Mouse (Mus musculus): ENCODE results near the gene Sult3a1. TPM values are rescaled to one million over a fixed set of nuclear protein-coding genes. Genes with fewer than 3 reads are reported as not detected.
"Not testable (repeated sequence)": the region's sequence is repeated elsewhere in the genome, so short reads cannot be mapped to it uniquely, and the experiment has no call there.

The Sult3a1 gene
- not detected for total RNA-seq (2021)

GRCm38 (mm10) chr10:33857421-33857820 lies at the start of gene Sult3a1:
Sult3a1 (plus strand) TSS chr10:33857721.
- DNase-seq (ENCODE audit: extremely low spot score in 1 of 2, low spot score in 1 of 2): no peak

DNA sequence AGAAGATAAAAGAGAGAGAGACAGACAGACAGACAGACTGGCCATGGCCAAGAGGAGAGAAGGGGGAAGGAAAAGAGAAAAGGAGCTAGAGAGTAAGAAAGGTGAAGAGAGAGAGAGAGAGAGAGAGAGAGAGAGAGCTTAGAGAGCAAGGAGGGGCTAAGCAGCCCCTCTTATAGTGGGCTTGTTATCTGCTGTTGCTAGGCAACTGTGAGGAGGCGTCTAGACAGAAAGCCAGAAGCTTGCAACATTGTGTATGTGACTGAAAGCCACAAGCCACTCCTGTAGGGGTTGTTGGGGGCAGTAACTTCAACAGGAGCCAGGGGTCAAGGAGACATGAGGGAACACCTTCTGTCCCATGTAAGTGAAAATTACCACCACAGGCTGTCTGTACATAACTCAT lies 45.7 kb upstream of the Sult3a1 start:
- no peak for DNase-seq (ENCODE audit: extremely low spot score in 1 of 2, low spot score in 1 of 2)

DNA sequence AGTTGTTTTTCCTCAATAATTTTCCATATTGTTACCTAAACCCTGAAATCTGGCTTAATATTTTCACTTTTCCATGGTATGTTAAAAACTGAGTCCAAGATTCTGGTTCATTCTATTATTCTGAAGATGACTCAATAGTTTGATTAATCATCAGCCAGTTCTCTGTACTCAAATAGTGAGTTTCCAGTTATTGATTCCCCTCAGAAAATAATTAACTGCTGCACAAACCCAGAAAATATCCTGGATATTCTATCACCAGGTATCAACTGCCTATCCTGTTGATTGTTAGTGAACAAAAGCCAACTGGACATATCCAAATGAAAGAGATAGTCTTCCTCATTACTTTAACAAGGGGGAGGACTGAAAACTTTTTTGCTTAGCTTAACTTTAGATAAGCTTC lies 43.3 kb upstream of the Sult3a1 start:
- no peak for DNase-seq (ENCODE audit: extremely low spot score in 1 of 2, low spot score in 1 of 2)

DNA sequence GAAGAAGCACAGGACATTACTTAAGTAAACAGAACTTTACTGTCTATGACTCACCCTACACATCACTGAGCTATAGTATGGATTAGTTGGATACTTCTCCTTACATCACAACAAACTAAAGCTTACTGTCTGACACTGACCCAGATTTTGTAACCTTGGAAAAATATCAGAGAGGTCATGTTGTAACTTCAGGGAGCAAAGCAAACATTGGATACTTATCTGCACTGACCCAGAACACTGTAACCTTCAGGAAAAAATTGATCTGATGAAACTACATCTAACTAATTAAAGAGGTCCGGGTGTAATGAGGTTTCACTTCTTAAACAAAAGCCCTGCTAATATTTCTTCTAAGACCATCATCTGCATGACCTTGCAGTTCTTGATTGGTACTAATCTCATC lies 40.6 kb upstream of the Sult3a1 start:
- DNase-seq (ENCODE audit: extremely low spot score in 1 of 2, low spot score in 1 of 2): no peak

GRCm38 (mm10) chr10:33820892-33821291 lies 36.6 kb upstream of the Sult3a1 start:
- no peak for DNase-seq (ENCODE audit: extremely low spot score in 1 of 2, low spot score in 1 of 2)

DNA sequence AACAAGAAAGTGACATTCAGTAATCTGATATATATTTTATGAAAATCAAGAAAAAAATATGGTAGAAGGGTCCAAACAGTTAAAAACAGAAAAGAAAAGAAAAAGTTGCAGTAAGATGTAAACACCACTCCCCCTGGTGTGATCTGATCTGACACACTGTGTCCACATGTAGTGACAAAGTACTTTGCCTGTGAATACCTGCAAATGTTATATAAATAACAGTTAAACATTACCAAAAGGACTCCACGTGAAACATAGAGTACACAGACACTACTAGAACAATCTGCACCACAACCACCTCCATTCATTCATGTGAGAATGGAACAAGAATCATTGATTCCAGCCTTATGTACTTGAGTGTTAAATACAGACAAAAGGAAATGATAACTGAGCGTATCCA lies 8.5 kb downstream of the Sult3a1 start:
- no peak for DNase-seq (ENCODE audit: extremely low spot score in 1 of 2, low spot score in 1 of 2)

DNA sequence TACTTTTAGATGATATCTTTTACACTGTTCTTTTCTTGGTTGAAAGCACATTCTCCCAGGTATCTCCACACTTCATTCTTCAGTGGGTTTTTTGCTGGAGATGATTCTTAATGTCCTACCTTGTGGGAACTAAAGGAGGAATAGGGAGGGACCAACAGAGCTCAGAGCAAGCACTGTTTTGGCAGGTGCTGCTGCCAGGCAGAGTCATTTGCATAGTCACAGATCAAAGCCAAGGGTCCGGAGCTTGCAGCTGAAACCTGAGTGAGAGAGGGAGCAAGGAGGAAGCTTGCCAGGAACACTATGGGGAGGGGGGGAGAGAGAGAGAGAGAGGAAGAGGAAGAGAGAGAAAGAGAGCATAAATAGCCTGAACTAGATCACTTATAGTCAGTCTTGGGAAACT lies 12.9 kb downstream of the Sult3a1 start:
- no peak for DNase-seq (ENCODE audit: extremely low spot score in 1 of 2, low spot score in 1 of 2)

GRCm38 (mm10) chr10:33872672-33873398 lies 15.3 kb downstream of the Sult3a1 start:
- DNase-seq (ENCODE audit: extremely low spot score in 1 of 2, low spot score in 1 of 2): no peak

DNA sequence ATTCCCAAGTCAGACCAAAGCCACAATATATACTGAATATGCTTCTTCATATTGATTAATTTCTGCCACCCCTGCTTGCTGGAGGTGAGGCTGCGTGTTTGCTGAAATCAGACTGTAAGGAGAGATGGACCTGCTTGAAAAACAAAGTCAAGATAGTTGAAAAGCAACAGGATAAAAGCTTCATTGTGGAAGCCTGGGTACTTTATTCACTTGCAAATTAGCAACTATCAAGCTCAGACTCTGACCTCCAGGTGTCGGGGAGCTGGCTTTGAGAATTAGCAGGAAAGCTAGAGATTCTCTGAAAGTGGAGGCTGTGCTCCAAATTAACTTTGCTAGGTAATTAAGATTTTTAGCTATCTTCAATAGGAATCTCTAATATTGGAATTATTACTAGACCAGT lies 24.9 kb downstream of the Sult3a1 start:
- DNase-seq (ENCODE audit: extremely low spot score in 1 of 2, low spot score in 1 of 2): not testable (repeated sequence)

- not testable (repeated sequence) for DNase-seq (ENCODE audit: extremely low spot score in 1 of 2, low spot score in 1 of 2)
These were observed 44.0 kb downstream of the Sult3a1 start for GRCm38 (mm10) chr10:33901520-33901919.

- peak; percentile 38 to 56 for DNase-seq (ENCODE audit: extremely low spot score in 1 of 2, low spot score in 1 of 2)
These were observed 47.3 kb downstream of the Sult3a1 start, which contains the start of gene Rsph4a for GRCm38 (mm10) chr10:33904530-33905481. Rsph4a (plus strand) TSS chr10:33905111.

GRCm38 (mm10) chr10:33905489-33905888 lies 48.0 kb downstream of the Sult3a1 start:
- DNase-seq (ENCODE audit: extremely low spot score in 1 of 2, low spot score in 1 of 2): no peak

Other genes with a start within 250 kb of the Sult3a1 start
- 10 to 100 TPM; 81.6 to 95.5 TPM for gene Clvs2, start 233.0 kb upstream of the Sult3a1 start, total RNA-seq (2021)
- gene Sult3a2, start 71.0 kb upstream of the Sult3a1 start, total RNA-seq (2021): 1 to 10 TPM in 1 of 2 experiments, under 1 TPM in 1; 0.40 to 1.4 TPM
- gene Rsph4a, start 47.4 kb downstream of the Sult3a1 start, total RNA-seq (2021): 1 to 10 TPM; 4.1 TPM
- gene Zup1, start 93.5 kb downstream of the Sult3a1 start, total RNA-seq (2021): 10 to 100 TPM; 12.3 to 12.9 TPM
- 100 to 1,000 TPM in 1 of 2 experiments, 10 to 100 TPM in 1; 88.4 to 105 TPM for gene Rwdd1, start 161.9 kb downstream of the Sult3a1 start, total RNA-seq (2021)
- gene Trappc3l, start 179.9 kb downstream of the Sult3a1 start, total RNA-seq (2021): not detected
- gene Calhm4, start 186.6 kb downstream of the Sult3a1 start, total RNA-seq (2021): not detected
- 1 to 10 TPM; 3.8 TPM for gene Calhm5, start 238.8 kb downstream of the Sult3a1 start, total RNA-seq (2021)

Measured in layer of hippocampus, postnatal 25 days (tissue).